Mouse (Mus musculus) lung, postnatal 0 days (tissue): ENCODE data around the gene Prss2.

Experiments used
- CTCF ChIP-seq: IDR thresholded peaks from 2 replicates; pipeline ENCODE4 v1.5.1; 2016; ENCODE audit warnings: antibody characterized with exemption, mild to moderate bottlenecking
- EP300 ChIP-seq: IDR thresholded peaks from 2 replicates; pipeline ENCODE4 v1.6.1; 2016; ENCODE audit warnings: antibody characterized with exemption, mild to moderate bottlenecking, control low read depth

GRCm38 (mm10) chr6:41532181-41532580, 10.6 kb downstream of the Prss2 start:
- TF ChIP-seq CTCF (no peak), EP300 (no peak)
